Mouse (Mus musculus): ENCODE measurements around the gene Serpina9.

DNA sequence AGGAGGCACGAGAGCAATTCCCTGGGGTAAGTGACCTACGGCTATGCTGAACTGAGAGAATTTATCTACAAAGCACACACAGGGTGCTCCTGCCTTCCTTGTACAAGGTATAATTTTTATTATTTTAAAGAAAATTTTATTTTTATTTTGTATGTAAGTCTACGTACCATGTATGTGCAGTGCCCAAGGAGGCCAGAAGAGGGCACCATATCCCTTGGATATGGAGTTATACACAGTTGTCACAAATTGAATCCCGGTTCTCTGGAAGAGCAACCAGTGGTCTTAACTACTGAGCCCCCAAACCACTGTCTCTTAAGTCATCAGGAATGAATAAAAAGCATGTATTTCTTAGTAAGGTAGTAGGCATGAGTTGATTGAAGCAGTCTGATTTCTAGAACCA is 28.6 kb downstream of the Serpina9 start:
- no peak for TF ChIP-seq POLR2A (IDR thresholded peaks at IDR 0.05; ENCODE audit: borderline replicate concordance, extremely low read depth, low read depth, low read length)
- 0 out of 2 replicates have a peak, but pooled peaks have one; percentile 12 for TF ChIP-seq CTCF (IDR thresholded peaks at IDR 0.05; ENCODE audit: insufficient read depth, low read length)
